Mouse (Mus musculus): ENCODE results near the gene Kcnh1. TPM values are rescaled to one million over a fixed set of nuclear protein-coding genes. Genes with fewer than 3 reads are reported as not detected.

Gene Kcnh1
- polyA plus RNA-seq, 2 experiments: under 0.01 TPM; not detected in 1

- peak; percentile 37; the same call in 1 of the 2 replicates for ATAC-seq (ENCODE audit: insufficient read depth)
- DNase-seq (ENCODE audit: low read depth in 3 of 3, low spot score in 3 of 3): no peak
- no peak overlapping the region for H3K4me2 ChIP-seq (ENCODE audit: low read depth)
- no peaks in the 10 kb centered on the region for H3K9me3 ChIP-seq (ENCODE audit: control insufficient read depth, low read length)
- no peaks in the 10 kb centered on the region for H3K27me3 ChIP-seq (ENCODE audit: control insufficient read depth, insufficient read depth, low read length)
- H3K27ac ChIP-seq: no peak overlapping the region
- H3K4me3 ChIP-seq (ENCODE audit: insufficient read depth in 1 of 2, low read depth in 2 of 2, low read length in 2 of 2): no peak overlapping the region
- WGBS (ENCODE audit: insufficient replicate concordance): 0% methylated on average over 2 of the region's 2 CpGs
- no peak overlapping the region for H3K9ac ChIP-seq (replicated peaks)
- TF ChIP-seq CTCF (IDR thresholded peaks at IDR 0.05; ENCODE audit: low read depth) (no peak), EP300 (IDR thresholded peaks at IDR 0.05; ENCODE audit: low read depth) (no peak)
- H3K36me3 ChIP-seq (replicated peaks; ENCODE audit: control insufficient read depth, insufficient read depth, low read depth): no peaks in the 10 kb centered on the region
- H3K4me1 ChIP-seq (replicated peaks; ENCODE audit: control insufficient read depth in 2 of 2, insufficient read depth in 2 of 2, low read length in 1 of 2): peaks cover 0 to 9% of the 10 kb centered on the region in 2 experiments; a peak in 2 of 4 replicates
These were observed 341.6 kb downstream of the Kcnh1 start for GRCm38 (mm10) chr1:192532212-192532611.

DNA sequence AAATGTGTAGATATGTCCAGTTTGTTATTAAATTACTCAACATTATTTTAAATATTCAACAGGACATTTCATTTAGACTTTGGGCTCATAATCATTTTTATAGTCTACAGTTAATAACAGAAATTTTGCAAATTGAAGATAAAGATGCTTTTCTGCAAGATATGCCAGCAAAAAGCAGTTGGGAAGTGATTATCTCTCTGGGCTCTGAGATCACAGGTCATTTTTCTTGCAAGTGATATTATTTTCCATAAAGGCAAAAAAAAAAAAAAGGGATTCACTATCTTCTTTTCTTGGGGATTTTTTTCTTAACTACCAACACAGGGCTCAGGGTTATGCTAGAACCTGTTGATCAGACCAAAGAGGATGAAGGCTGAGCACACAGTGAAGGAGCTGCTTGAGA is 342.4 kb downstream of the Kcnh1 start:
- Histone ChIP-seq H3K27ac (no peak overlapping the region), H3K9me3 (ENCODE audit: control insufficient read depth, low read length) (no peaks in the 10 kb centered on the region), H3K27me3 (ENCODE audit: control insufficient read depth, insufficient read depth, low read length) (no peaks in the 10 kb centered on the region), H3K4me1 (replicated peaks; ENCODE audit: control insufficient read depth in 2 of 2, insufficient read depth in 2 of 2, low read length in 1 of 2) (peaks cover 0 to 9% of the 10 kb centered on the region in 2 experiments; a peak in 2 of 4 replicates), H3K36me3 (replicated peaks; ENCODE audit: control insufficient read depth, insufficient read depth, low read depth) (no peaks in the 10 kb centered on the region), H3K4me3 (ENCODE audit: insufficient read depth in 1 of 2, low read depth in 2 of 2, low read length in 2 of 2) (no peak overlapping the region), H3K4me2 (ENCODE audit: low read depth) (no peak overlapping the region), H3K9ac (replicated peaks) (no peak overlapping the region)
- DNase-seq (ENCODE audit: low read depth in 3 of 3, low spot score in 3 of 3) (no peak), ATAC-seq (ENCODE audit: insufficient read depth) (no peak)
- TF ChIP-seq CTCF (IDR thresholded peaks at IDR 0.05; ENCODE audit: low read depth): no peak
- no peak for TF ChIP-seq EP300 (IDR thresholded peaks at IDR 0.05; ENCODE audit: low read depth)

- TF ChIP-seq EP300 (IDR thresholded peaks at IDR 0.05; ENCODE audit: low read depth) (no peak), CTCF (IDR thresholded peaks at IDR 0.05; ENCODE audit: low read depth) (no peak)
- Histone ChIP-seq H3K4me2 (ENCODE audit: low read depth) (no peak overlapping the region), H3K9me3 (ENCODE audit: control insufficient read depth, low read length) (no peaks in the 10 kb centered on the region), H3K27me3 (ENCODE audit: control insufficient read depth, insufficient read depth, low read length) (no peaks in the 10 kb centered on the region), H3K36me3 (replicated peaks; ENCODE audit: control insufficient read depth, insufficient read depth, low read depth) (no peaks in the 10 kb centered on the region), H3K4me3 (ENCODE audit: insufficient read depth in 1 of 2, low read depth in 2 of 2, low read length in 2 of 2) (no peak overlapping the region), H3K27ac (no peak overlapping the region), H3K4me1 (replicated peaks; ENCODE audit: control insufficient read depth in 2 of 2, insufficient read depth in 2 of 2, low read length in 1 of 2) (peaks cover 0 to 7% of the 10 kb centered on the region in 2 experiments; a peak in 2 of 4 replicates), H3K9ac (replicated peaks) (no peak overlapping the region)
- no peak for DNase-seq (ENCODE audit: low read depth in 3 of 3, low spot score in 3 of 3)
- 42% methylated on average over 1 of the region's 1 CpGs for WGBS (ENCODE audit: insufficient replicate concordance)
- ATAC-seq (ENCODE audit: insufficient read depth): no peak
These were observed 345.9 kb downstream of the Kcnh1 start for GRCm38 (mm10) chr1:192536440-192536839.

DNA sequence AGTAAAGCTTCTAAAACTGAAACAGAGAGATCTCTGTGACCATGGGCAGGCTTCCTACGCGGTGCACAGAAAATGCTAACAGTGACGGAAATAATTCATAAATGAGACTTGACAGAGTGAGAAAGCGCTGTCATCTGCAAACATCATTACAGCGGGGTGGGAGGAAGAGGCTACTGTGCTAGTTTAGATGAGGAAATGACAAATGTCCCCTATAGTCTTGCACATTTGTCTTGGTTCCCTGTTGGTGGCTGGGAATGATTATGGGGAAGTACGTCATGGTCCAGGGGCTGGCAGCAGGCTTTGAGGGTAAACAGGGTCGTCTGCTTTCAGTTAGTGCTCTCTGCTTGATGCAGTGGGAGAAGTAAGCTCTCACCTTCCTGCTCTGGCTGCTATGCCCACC is 346.6 kb downstream of the Kcnh1 start:
- DNase-seq (ENCODE audit: low read depth in 3 of 3, low spot score in 3 of 3): no peak
- Histone ChIP-seq H3K36me3 (replicated peaks; ENCODE audit: control insufficient read depth, insufficient read depth, low read depth) (no peaks in the 10 kb centered on the region), H3K4me2 (ENCODE audit: low read depth) (no peak overlapping the region), H3K27me3 (ENCODE audit: control insufficient read depth, insufficient read depth, low read length) (no peaks in the 10 kb centered on the region), H3K9me3 (ENCODE audit: control insufficient read depth, low read length) (no peaks in the 10 kb centered on the region), H3K4me1 (replicated peaks; ENCODE audit: control insufficient read depth in 2 of 2, insufficient read depth in 2 of 2, low read length in 1 of 2) (0 out of 4 replicates have a peak, but pooled peaks cover 0 to under 1% of the 10 kb centered on the region in 2 experiments), H3K4me3 (ENCODE audit: insufficient read depth in 1 of 2, low read depth in 2 of 2, low read length in 2 of 2) (no peak overlapping the region), H3K9ac (replicated peaks) (no peak overlapping the region), H3K27ac (no peak overlapping the region)
- TF ChIP-seq EP300 (IDR thresholded peaks at IDR 0.05; ENCODE audit: low read depth) (no peak), CTCF (IDR thresholded peaks at IDR 0.05; ENCODE audit: low read depth) (no peak)
- 36% methylated on average over 7 of the region's 7 CpGs for WGBS (ENCODE audit: insufficient replicate concordance)
- ATAC-seq (ENCODE audit: insufficient read depth): peak; percentile 28; the same call in 1 of the 2 replicates

DNA sequence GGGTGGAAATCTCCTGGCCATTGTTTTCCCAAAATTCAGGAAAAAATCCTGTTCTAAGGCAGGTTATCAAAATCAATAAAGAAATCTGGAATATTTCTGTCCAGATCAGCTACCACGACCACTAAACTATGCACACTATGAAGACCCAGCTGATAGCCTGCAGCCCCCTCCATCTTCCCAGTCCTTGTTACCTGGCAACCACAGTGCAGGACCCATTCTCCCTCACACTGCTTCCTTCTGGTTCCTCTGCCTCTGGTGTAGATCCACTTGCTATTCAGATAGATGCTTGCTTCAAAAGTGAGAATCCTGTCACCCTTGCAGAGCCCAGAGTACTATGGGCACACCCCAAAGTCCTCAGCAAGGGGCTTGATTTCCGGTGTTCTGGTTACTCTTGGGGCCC is 351.5 kb downstream of the Kcnh1 start:
- DNase-seq (ENCODE audit: low read depth in 3 of 3, low spot score in 3 of 3): no peak
- ATAC-seq (ENCODE audit: insufficient read depth): no peak
- TF ChIP-seq CTCF (IDR thresholded peaks at IDR 0.05; ENCODE audit: low read depth): no peak
- TF ChIP-seq EP300 (IDR thresholded peaks at IDR 0.05; ENCODE audit: low read depth): no peak

More for the DNA sequence above, 351.5 kb downstream of the Kcnh1 start:
- Histone ChIP-seq H3K9me3 (ENCODE audit: control insufficient read depth, low read length) (no peaks in the 10 kb centered on the region), H3K27ac (no peak overlapping the region), H3K4me2 (ENCODE audit: low read depth) (no peak overlapping the region), H3K27me3 (ENCODE audit: control insufficient read depth, insufficient read depth, low read length) (no peaks in the 10 kb centered on the region), H3K9ac (replicated peaks) (no peak overlapping the region), H3K4me1 (replicated peaks; ENCODE audit: control insufficient read depth in 2 of 2, insufficient read depth in 2 of 2, low read length in 1 of 2) (no peaks in the 10 kb centered on the region), H3K36me3 (replicated peaks; ENCODE audit: control insufficient read depth, insufficient read depth, low read depth) (no peaks in the 10 kb centered on the region), H3K4me3 (ENCODE audit: insufficient read depth in 1 of 2, low read depth in 2 of 2, low read length in 2 of 2) (no peak overlapping the region)
- 57% methylated on average over 2 of the region's 2 CpGs for WGBS (ENCODE audit: insufficient replicate concordance)

All from liver, embryonic 14.5 days (tissue).